Mouse (Mus musculus): ENCODE measurements around the gene Amt. TPM values are rescaled to one million over a fixed set of nuclear protein-coding genes. Genes with fewer than 3 reads are reported as not detected.

Gene Amt
- polyA plus RNA-seq, 1 experiment, result 13.3 TPM

DNA sequence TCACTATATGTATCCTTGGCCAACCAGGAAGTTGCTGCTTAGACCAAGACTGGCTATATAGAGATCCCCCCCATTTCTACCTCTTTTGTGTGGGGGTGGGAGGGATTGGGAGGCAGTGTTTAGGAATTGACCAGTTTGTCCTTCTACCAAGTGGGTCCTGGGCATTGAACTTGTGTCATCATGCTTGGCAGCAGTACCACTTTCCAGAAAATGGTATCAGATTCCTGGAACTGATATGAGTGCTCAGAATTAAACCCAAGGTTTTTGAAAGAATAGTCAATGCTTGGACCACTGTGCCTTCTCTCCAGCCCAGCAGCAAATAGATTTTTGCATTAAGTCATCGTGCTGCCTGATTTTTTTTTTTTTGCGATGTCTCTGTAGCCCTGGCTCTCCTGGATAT, 29.2 kb downstream of the Amt start:
- TF ChIP-seq CTCF (IDR thresholded peaks at IDR 0.05; ENCODE audit: insufficient read depth, low read length) (no peak), POLR2A (IDR thresholded peaks at IDR 0.05; ENCODE audit: borderline replicate concordance, extremely low read depth, low read depth, low read length) (no peak)
- 82% methylated on average over 2 of the region's 2 CpGs for WGBS
- Histone ChIP-seq H3K4me3 (replicated peaks; ENCODE audit: extremely low read depth, low read depth, low read length) (no peak overlapping the region), H3K4me1 (ENCODE audit: control insufficient read depth, insufficient read depth, low read length) (peaks cover 8% of the 10 kb centered on the region)
- DNase-seq, result no peak

DNA sequence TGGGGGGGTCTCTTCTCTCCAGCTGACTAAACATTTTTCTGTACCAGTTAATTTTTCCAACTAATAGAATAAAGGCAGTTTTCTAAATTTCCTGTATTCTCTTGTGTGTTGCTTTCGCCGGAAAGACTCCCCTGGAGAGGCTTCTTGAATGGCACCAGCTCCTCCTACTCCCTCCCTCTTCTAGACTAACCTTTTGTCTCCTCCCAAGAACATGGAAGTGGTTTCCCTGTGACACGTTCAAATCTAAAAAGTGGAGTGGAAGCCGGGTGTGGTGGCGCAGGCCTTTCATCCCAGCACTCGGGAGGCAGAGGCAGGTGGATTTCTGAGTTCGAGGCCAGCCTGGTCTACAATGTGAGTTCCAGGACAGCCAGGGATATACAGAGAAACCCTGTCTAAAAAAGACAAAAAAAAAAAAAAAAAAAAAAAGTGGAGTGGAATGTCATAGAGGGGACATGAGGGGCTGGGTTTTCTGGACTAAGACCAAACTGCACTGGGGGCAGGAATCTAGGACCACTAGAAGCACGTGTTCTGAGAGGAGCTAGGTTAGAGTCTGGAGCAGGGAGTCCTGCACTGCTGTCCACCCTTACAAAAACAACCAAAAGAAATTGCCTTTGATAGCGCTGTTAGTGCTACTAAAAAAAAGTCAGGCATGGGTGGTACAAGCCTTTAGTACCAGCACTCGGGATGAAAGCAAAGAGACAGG, 41.3 kb downstream of the Amt start:
- no peak overlapping the region for H3K4me3 ChIP-seq (replicated peaks; ENCODE audit: extremely low read depth, low read depth, low read length)
- TF ChIP-seq CTCF (IDR thresholded peaks at IDR 0.05; ENCODE audit: insufficient read depth, low read length) (no peak), POLR2A (IDR thresholded peaks at IDR 0.05; ENCODE audit: borderline replicate concordance, extremely low read depth, low read depth, low read length) (no peak)
- peaks cover 14% of the 10 kb centered on the region for H3K4me1 ChIP-seq (ENCODE audit: control insufficient read depth, insufficient read depth, low read length)
- DNase-seq, result no peak
- 49% methylated on average over 10 of the region's 10 CpGs for WGBS

DNA sequence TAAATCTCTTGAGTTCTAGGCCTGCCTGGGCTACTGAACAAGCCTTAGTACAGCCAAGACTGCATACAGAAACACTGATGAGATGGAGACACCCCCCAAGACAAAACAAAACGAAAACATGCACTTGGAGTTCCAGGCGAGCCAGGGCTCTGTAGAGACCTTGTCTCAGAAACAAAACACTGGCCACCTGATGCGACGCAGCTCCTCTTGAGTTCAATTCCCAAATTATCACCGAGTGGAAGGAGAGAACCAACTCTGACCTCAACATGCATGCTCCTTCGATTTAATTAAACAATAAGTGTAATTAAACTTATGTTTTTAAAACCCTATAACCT, 41.9 kb downstream of the Amt start:
- peak; percentile 32 for DNase-seq
- TF ChIP-seq POLR2A (IDR thresholded peaks at IDR 0.05; ENCODE audit: borderline replicate concordance, extremely low read depth, low read depth, low read length), result no peak
- no peak for TF ChIP-seq CTCF (IDR thresholded peaks at IDR 0.05; ENCODE audit: insufficient read depth, low read length)
- 12% methylated on average over 6 of the region's 6 CpGs for WGBS
- peak overlapping the region; percentile 1 for H3K4me3 ChIP-seq (replicated peaks; ENCODE audit: extremely low read depth, low read depth, low read length)
- peaks cover 14% of the 10 kb centered on the region for H3K4me1 ChIP-seq (ENCODE audit: control insufficient read depth, insufficient read depth, low read length)

DNA sequence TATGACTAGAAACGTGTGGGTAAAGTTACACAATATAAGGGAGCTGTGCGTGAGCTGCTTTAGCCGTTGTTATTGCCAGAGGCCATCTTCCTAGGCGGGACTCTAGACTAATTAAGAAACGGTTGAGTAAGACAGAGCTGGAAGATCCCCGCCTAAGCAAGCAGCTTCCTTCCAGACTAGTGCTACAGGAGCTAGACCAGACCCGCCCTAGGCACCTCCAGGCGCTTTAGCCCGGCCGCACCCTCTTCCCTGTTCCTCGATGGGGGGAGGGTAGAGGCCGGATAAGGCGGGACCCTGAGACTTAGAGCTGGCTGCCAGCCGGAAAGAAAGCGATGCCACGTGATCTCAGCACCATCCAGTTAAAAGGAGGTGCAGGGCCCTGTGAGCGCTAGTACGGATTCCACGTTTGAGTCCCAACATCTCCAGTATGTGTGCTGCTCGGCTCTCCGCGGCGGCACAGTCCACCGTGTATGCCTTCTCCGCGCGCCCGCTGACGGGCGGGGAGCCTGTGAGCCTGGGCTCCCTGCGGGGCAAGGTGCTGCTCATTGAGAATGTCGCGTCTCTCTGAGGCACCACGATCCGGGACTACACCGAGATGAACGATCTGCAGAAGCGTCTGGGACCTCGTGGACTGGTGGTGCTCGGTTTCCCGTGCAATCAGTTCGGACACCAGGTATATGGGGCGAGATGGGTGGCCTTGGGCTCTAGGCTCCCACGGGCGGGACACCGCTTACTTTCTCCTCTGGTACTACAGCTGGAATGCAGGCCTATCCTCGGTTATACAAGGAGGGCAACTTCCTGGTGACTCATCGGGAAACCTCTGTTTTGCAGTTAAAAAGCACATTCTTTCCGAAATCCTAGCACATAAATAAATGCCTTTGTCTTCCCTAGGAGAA, 42.5 kb downstream of the Amt start, which contains the start of gene Gpx1:
Gpx1 (plus strand) TSS at position 18 of the 896 bp plus-strand sequence.
- DNase-seq, result peak; percentile 90

DNA sequence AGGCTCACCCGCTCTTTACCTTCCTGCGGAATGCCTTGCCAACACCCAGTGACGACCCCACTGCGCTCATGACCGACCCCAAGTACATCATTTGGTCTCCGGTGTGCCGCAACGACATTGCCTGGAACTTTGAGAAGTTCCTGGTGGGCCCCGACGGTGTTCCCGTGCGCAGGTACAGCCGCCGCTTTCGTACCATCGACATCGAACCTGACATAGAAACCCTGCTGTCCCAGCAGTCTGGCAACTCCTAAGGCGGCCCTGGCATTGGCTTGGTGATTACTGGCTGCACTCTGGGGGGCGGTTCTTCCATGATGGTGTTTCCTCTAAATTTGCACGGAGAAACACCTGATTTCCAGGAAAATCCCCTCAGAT, 43.2 kb downstream of the Amt start:
- 10% methylated on average over 20 of the region's 20 CpGs for WGBS
- TF ChIP-seq CTCF (IDR thresholded peaks at IDR 0.05; ENCODE audit: insufficient read depth, low read length) (no peak), POLR2A (IDR thresholded peaks at IDR 0.05; ENCODE audit: borderline replicate concordance, extremely low read depth, low read depth, low read length) (peak; percentile 39; the same call in 1 of the 2 replicates)
- Histone ChIP-seq H3K4me3 (replicated peaks; ENCODE audit: extremely low read depth, low read depth, low read length) (peak overlapping the region; percentile 78), H3K4me1 (ENCODE audit: control insufficient read depth, insufficient read depth, low read length) (peaks cover 14% of the 10 kb centered on the region)
- peak; percentile 35 for DNase-seq

More for the DNA sequence above, 42.5 kb downstream of the Amt start, which contains the start of gene Gpx1:
- WGBS, result under 1% methylated on average over 49 of the region's 49 CpGs
- no peak for TF ChIP-seq CTCF (IDR thresholded peaks at IDR 0.05; ENCODE audit: insufficient read depth, low read length)
- peak; percentile 100 for TF ChIP-seq POLR2A (IDR thresholded peaks at IDR 0.05; ENCODE audit: borderline replicate concordance, extremely low read depth, low read depth, low read length)
- peaks cover 14% of the 10 kb centered on the region for H3K4me1 ChIP-seq (ENCODE audit: control insufficient read depth, insufficient read depth, low read length)
- H3K4me3 ChIP-seq (replicated peaks; ENCODE audit: extremely low read depth, low read depth, low read length), result peak within 1 kb of the TSS; percentile 78

DNA sequence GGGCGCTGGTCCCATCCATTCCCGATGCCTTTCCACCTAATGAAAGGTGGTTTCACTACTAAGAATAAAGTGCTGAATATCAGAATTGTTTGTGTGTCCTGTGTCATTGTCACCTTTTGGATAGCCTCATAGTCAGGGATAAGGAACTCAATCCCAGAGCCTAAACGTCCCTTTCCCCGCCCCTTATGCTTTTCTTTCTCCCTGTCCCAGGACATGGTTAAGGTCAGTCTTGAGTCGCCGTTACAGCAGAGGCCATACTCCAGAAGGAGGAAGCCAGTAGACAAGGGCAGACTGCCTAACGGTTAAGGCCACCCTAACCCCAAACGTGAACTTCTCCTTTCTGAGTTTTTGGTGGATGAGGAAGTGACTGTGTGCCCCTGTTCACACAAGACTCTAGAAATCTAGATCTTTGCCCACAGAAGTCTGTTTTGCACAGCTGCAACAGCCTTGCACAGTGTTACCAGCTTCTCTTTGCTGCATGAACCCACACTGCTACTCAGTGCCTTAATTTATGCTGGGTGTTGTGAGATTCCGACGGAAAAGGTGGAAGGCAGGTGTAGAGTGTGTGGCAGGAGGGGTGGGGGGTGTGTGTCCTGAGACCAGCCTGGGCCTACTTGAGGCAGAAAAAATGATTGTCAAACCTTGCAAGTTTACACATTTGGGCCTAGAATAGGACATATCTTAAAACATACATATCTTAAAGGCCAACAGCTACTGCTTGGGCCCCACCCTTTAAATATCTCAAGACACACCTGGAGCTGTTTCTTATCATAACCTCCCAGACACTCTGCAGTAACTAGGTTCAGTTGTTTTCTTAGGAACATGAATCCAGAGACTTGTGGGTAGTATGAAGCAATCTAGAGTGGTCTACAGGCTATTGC, 43.8 kb downstream of the Amt start:
- DNase-seq, result peak; percentile 37
- peak overlapping the region; percentile 78 for H3K4me3 ChIP-seq (replicated peaks; ENCODE audit: extremely low read depth, low read depth, low read length)
- WGBS, result 30% methylated on average over 10 of the region's 10 CpGs
- H3K4me1 ChIP-seq (ENCODE audit: control insufficient read depth, insufficient read depth, low read length), result peaks cover 14% of the 10 kb centered on the region
- TF ChIP-seq POLR2A (IDR thresholded peaks at IDR 0.05; ENCODE audit: borderline replicate concordance, extremely low read depth, low read depth, low read length) (no peak), CTCF (IDR thresholded peaks at IDR 0.05; ENCODE audit: insufficient read depth, low read length) (no peak)

DNA sequence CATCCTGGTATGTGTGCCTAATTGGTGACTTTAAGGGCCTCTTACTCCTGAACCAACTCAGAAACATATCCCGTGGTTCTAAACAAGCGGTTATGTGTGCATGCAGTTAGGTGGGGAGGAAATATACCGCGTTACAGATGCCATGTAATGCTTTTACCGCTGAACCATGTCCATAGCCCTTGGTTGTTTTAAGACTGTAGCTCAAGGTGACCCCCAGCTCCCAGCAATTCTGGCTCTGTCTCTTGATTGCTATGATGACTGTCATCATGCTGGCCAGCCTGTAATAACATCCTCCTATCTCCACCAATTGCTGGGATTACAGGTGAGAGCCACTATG, 44.5 kb downstream of the Amt start:
- no peak for DNase-seq
- 66% methylated on average over 5 of the region's 5 CpGs for WGBS
- no peak for TF ChIP-seq CTCF (IDR thresholded peaks at IDR 0.05; ENCODE audit: insufficient read depth, low read length)
- no peak for TF ChIP-seq POLR2A (IDR thresholded peaks at IDR 0.05; ENCODE audit: borderline replicate concordance, extremely low read depth, low read depth, low read length)
- H3K4me3 ChIP-seq (replicated peaks; ENCODE audit: extremely low read depth, low read depth, low read length), result no peak overlapping the region
- peaks cover 14% of the 10 kb centered on the region for H3K4me1 ChIP-seq (ENCODE audit: control insufficient read depth, insufficient read depth, low read length)

DNA sequence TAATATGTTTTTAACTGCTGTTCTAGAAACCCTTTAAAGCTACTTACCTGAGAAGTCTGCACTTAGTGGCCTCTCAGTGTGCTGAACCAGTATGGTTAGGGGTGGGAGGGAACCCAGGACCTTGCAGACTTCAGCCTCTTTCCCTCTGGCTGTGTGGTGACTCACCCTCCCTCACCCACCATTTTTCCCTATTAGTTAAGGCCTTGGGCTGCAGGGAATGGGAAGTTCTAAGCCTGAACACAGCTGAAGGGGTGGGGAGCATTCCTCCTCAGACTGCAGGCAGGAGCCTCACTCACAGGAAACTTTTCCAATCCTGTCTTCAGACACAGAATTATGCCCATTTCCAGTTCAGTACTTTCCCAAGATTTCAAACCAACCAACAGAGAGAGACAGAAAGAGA, 45.1 kb downstream of the Amt start:
- H3K4me3 ChIP-seq (replicated peaks; ENCODE audit: extremely low read depth, low read depth, low read length), result no peak overlapping the region
- H3K4me1 ChIP-seq (ENCODE audit: control insufficient read depth, insufficient read depth, low read length), result peaks cover 14% of the 10 kb centered on the region
- TF ChIP-seq CTCF (IDR thresholded peaks at IDR 0.05; ENCODE audit: insufficient read depth, low read length), result no peak
- TF ChIP-seq POLR2A (IDR thresholded peaks at IDR 0.05; ENCODE audit: borderline replicate concordance, extremely low read depth, low read depth, low read length), result no peak
- DNase-seq, result no peak

DNA sequence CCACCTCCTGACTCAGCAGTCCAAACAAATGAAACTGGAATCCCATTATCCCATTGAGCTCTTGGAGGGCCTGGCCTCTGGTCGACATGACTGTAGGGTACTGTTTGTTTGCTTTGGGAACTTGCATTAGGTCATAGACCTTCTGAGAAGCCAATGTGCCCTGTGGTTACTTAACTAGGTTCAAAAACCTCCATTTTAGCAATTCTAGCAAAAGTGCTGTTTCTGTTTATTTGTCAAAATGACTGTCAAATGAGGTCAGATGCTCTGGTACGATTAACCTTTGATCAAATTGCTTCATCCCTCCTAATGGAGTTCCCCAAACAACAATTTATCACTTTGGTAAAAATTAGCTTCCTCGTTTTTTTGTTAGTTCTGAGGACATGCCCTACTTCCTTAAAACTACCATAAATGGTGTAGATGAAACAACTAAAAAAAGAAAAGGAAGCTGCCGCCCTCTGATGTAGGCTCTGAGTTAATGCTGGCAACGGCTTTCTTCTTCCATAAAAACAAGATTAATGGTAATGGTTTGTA, 45.7 kb downstream of the Amt start:
- no peak for DNase-seq
- Histone ChIP-seq H3K4me1 (ENCODE audit: control insufficient read depth, insufficient read depth, low read length) (peaks cover 14% of the 10 kb centered on the region), H3K4me3 (replicated peaks; ENCODE audit: extremely low read depth, low read depth, low read length) (no peak overlapping the region)
- no peak for TF ChIP-seq CTCF (IDR thresholded peaks at IDR 0.05; ENCODE audit: insufficient read depth, low read length)
- TF ChIP-seq POLR2A (IDR thresholded peaks at IDR 0.05; ENCODE audit: borderline replicate concordance, extremely low read depth, low read depth, low read length), result no peak
- 13% methylated on average over 5 of the region's 5 CpGs for WGBS

All from lung, adult 2 months (tissue).